Mouse (Mus musculus) retina, adult 2 months (tissue): ENCODE measurements around the gene Lsm10.
A peak's percentile ranks its signal among the peaks of the same experiment; 100 is the strongest.
"Not testable (repeated sequence)": the region's sequence is repeated elsewhere in the genome, so short reads cannot be mapped to it uniquely, and the experiment has no call there.

ENCODE experiments used
- DNase-seq: peaks from one replicate; pipeline ENCODE4 v3.0.0-alpha.2; 2012; ENCODE audit warnings: low read depth, low spot score

The Lsm10 gene

DNA sequence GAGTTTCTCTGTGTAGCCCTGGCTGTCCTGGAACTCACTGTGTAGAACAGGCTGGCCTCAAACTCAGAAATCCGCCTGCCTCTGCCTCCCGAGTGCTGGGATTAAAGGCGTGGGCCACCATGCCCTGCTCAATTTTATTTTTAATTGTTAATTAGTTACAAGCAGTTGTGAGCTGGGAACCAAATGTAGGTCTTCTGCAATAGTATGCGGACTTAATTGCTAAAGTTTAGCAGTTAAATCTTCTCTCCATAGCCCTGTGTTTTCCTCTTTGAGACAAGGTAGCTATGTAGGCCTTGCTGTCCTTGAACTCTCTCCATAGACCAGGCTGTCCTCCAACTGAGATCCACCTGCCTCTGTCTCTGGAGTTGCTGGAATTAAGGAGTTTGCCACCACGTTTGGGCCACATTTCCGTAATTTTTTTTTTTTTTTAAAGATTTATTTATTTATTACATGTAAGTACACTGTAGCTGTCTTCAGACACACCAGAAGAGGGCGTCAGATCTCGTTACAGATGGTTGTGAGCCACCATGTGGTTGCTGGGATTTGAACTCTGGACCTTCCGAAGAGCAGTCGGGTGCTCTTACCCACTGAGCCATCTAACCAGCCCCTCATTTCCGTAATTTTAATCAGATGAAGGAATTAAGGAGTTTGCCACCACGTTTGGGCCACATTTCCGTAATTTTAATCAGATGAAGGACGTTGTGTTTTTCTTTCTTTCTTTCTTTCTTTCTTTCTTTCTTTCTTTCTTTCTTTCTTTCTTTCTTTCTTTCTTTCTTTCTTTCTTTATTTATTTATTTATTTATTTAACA is 597 bp upstream of the Lsm10 start:
- DNase-seq: not testable (repeated sequence)

DNA sequence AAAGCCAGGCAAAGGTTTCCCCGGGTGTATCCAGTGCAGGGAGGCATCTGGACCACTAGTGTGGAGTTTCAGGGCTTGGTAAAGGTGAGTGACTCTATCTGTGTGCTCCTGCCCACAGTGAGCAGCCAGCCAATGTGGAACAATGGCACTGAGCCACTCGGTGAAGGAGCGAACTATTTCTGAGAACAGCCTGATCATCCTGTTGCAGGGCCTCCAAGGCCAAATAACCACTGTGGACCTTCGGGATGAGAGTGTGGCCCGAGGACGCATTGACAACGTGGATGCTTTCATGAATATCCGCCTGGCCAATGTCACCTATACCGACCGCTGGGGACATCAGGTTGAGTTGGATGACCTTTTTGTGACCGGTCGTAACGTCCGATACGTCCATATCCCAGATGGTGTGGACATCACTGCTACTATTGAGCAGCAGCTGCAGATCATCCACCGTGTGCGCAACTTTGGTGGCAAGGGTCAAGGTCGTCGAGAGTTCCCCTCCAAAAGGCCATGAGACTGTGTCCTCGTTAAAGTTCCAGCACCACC is 1.4 kb downstream of the Lsm10 start:
- no peak for DNase-seq

DNA sequence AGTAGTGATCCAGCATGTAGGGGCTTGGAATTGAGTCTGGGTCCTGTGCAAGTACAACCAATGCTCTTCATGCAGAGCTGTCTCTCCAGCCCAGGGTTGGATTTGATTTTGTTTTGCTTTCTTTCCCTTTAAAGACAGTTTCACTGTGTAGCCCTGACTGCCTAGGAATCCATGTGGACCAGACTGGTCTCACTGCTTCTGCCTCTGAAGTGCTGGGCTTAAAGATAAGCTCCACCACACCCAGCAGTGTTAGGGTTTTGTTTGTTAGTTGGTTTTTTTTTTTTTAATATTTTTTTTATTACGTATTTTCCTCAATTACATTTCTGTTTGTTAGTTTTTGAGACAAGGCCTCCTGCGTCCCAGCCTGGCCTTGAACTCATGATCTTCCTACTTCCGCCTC is 2.9 kb downstream of the Lsm10 start:
- no peak for DNase-seq

DNA sequence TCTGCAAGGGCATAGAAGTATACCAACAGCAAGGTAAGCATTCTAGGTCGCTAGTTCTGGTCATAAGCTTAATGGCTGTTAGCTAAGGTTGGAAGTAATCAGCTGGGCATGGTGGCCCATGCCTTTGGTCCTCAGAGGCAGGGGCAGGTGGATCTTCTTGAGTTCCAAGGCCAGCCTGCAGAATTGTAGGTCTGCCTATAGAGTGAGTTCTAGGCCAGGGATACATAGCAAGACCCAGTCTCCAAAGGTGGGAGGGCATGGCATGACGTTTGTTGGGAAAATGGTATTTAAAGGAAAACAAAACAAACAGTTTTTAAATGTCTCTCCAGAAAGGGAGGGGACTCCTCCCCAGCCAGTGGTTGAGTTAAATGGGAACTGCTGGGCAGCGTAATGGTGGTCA is 4.3 kb downstream of the Lsm10 start:
- no peak for DNase-seq

DNA sequence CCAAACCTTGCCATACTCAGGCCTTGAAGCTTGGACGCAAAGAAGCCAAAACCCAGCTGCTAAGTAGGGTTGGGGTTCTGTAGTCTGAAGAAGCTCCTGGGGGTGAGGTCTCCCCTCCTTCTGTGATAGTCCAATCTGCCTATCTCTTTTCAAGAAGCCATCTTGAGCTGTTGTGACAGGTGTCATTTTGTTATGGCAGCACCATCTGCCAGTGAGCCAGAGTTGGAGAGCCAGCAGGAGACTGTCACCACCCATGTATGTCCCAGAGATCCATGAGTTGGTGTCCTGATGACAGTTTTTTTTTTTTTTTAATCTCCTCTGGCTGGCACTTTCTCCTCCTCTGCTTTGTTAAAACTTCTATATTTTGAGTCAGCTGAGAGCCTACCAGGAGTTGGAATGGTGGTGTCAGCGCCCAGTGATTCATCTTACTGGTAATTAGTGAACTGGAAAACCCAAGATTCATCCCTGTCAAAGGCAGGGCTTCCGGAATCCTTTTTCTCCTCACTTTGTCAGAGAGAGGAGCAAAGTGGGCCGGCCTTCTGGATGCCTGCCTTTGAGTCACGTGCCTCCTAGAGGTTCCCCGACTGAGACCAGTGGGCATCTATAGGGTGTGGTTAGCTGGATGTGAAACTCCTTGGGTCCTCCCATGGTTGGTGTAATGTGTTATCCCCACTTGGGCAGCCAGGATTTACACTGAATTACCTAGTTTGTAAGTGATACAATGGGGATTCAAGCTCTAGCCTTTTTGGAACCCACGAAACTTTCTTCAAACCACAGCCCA is 5.8 kb downstream of the Lsm10 start:
- DNase-seq: no peak

DNA sequence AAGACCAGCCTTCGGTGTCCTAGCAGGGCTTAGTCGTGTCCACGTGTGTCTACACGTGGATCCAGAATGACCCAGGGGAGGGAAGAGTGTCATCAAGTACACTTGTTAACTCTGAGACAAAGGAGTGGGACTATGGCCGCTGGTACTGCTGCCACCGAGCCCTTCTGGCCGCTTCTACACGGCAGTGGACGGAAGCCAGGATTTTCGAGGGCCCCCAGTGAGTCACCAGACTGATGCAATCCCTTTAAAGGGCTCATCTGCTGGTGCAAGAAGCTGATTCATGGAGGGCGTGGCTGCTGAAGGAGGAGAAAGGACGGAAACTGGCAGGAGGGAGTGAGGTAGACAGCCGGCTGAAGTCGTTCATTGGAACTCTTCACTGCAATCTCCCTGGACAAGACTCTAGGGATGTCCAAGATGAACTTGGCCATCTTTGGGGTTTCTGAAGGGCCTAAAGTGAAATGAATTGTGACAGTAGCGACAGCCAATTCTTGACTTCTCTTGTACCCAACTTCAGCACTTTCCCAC is 6.7 kb downstream of the Lsm10 start:
- DNase-seq: peak; percentile 53

DNA sequence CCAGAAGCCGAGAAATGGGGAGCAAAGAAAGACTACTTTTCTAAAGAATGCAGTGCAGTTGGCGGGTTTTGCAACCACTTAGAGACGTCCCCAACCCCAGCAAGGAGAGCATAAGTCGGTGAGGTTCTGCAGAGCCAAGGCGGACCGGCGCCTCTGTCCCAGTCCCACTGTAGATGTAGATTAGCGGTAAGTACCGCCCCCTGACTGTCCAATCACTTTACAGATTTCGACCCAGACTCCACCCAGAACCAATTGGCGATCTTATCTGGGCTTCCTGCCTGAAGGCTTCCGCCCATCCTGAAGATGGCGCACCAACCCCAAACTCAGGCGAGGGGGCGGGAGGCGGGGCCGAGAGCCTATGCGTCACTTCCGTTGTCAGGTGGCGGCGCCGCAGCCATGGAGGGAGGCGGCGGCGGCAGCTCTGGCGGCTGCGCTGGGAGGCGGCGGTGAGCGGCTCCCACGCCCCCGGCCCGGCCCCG is 7.2 kb downstream of the Lsm10 start, which contains the start of gene Stk40:
Gene Stk40, plus strand, starts transcription at position 368 of the 479 bp plus-strand sequence.
- DNase-seq: peak; percentile 97

DNA sequence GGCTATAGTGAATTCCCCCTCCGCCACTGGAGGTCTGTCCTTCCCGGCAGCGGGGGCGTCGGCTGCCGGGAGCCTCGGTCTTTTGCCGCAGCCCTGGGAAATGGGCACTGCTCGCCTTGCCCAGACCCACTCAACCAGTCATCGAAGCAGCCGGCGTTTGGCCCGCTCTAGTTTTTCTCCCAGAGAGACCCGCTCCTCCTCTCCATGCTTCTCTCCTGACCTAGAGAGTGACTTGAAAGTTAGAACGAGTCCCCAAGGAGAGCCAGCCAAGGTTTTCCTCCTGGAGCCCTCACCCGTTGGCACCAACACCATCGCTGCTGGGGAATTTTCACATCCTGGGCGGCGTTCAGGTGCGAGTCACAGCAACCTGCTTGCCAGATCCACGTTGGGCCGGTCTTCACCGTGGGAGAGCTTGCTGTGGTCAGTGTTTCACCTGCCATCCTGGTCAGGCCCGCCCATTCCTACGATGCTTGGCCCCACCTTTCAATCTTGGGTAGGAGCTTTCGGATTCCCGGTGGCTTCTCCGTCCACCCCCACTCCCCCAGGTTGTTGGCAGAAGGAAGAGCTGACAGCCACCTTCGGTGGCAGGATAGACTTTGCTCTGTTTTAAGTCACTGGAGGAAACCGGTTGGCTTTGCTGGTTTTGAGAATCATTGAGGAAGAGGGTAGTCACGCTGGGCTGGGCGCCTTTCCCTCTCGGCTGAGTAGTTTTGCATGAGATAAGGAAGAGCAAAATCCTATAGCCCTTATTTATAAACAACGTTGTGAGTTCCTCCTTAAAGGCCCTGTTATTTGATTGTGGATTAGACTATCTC is 8.0 kb downstream of the Lsm10 start:
- no peak for DNase-seq

DNA sequence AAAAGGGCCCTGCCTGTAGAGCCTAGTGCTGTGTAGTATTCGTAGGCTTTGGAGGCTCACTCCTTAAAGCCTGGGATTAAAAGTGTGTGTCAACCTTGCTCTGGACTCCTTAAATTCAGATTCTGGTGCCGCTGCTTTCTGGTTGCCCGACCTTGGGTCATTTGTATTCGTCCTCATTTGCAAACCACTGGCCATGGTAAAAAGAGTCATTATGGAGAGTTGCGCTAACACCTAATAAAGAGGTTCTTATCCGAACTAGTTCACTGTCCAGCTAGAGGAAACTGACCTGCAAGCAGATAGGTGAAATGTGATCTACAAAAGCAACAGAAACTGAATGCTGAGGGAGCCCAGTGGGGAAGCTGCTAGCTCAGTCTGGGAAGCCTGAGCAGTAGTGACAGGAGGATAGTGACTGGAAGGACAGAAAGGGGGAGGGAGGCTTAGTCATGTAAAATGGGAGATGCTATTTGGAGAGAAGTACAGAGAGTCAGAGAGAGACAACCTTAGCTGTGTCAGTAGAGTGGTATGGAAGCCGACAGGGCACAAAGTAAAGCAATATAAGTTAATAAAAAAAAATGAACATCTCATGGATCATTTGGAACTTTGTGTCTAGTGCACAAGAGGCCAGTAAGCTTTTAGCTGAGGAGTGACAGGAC is 8.8 kb downstream of the Lsm10 start:
- DNase-seq: no peak

DNA sequence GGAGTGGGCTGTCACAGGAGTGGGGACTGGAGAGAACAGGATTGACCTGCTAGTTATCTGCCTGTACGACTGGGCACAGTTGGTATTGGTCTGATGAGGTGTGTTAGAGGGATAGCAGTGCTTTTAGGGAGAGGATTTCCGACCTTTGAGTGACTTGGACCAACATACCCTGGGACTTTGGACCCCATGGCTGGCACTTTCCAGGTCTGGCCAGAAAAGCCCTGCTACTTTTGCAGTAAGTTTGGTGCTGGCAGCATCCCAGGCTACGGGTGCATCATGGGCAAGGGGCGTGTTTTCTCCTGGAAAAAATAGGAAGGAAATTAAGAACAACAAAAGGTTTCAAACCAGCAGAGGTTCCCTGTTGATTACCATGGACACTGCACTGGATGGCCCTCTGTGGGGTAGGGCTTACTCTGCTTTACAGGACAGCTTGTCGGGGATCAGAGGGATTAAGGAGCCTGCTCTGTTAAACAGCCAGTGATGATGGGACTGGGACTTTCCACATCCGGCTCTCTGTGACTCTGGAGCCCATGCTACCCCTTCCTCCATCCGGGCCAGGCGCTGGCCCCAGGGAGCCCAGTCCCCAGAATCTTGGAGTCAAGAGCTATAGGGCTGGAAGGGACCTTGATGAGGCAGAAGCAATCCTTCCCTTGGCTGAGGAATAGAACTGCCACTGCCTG is 11.8 kb downstream of the Lsm10 start:
- peak; percentile 71 for DNase-seq

DNA sequence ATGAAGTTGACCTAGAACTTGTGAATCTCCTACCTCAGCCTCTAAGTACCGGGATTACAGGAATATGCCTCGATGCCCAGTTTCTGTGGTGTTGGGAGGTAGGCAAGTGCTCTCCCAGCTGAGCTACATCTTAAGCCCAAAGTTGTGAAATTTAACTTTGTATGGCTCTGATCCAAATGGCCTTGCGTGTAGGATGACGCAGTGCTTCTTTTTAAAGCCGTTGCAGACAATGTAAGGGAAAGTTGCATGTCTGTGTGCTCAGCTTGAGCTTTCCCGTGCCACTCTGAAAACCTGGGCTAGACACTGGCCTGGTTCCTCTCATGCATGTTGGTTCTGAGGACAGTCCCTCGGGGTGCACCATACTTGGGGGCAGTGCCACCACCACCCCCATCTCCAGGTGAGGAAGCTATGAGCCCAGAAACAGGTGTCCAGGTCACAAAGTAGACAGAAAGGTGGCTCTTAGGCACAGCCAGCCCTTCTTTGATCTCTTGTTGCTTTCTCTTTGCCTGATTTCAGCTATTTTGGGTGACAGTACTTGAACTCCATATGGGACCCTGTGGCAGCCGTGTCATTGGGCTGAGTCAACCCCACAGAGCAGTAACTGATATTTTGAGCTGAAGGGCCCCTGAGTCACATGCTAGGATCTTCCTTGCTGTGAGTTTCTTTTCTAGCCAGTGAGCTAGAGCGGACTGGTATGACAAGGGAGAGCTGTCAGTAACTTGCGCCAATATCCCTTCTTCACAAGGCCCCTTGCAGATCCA is 13.4 kb downstream of the Lsm10 start:
- DNase-seq: no peak

DNA sequence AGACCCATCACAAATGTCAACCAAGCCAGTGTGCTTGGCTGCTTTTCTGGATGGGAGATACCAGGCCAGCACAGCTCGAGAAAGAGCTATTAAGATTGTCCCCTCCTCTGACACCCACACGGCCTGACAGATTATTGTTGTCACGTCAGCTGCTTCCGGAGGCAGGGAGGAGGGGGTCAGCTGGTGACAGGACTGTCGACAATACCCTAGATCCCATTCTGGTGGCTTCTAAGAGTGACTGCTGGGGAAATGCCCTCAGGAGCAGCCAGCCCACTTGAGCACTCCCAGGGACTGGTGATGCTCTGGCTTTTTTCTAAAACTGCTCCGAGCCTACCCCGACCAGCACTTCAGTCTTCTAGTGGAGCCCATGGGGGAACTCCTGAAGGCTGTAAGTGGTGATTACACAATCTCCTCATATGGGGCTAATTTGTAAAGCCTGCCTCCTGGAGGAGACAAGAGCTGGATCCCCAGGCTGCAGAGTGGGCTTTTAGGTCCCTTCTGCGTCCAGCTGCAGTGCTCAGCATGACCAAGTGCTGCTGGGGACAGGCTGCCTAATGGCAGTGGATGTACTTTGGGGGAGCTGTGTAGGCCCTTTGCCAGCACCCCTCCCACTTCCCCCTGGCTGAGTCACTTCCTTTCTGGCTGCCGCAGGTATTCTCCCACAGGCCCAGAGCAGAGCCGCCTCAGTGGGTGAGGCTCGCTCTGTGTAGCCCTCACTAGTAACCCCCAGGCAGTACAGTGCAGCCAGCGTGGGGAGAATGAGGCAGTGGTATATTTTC is 14.1 kb downstream of the Lsm10 start:
- DNase-seq: no peak

DNA sequence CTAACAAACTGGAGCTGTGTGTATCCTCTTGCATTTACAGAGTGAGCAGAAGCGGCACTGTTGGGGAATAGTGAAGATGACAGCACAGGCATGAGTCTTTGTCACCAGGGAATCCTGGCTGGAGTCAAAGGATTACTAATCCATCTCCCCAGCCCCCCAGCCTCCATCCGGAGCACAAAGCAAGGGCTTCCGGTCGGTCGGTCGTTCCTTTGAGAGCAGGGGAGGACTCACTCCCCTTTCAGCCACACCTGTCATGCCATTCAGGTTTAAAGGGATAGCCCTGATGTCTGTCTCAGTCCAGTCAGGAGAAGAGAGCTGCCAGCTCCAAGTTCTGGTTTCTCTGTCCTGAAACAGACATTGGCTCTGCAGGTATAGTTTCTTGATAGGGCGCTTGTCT is 14.7 kb downstream of the Lsm10 start:
- DNase-seq: no peak

DNA sequence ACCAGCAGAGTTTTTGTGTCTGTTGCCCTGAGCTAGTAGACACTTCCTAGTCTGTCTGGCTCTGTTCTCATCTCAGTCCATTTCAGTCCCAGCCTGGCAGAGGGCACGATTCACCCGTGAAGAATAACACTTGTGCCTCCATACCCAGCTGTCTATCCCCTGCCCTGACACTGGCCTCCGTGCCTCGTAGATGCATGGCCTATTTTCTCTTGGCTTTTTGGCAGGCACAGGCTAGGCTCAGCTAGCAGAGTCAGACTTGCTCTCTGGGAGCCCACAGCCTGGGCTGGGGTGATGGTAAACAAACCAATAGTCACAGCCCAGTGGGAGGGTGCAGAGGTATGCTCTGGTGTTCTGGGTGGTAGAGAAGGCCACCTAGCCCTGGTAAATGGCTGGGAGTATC is 16.8 kb downstream of the Lsm10 start:
- no peak for DNase-seq

DNA sequence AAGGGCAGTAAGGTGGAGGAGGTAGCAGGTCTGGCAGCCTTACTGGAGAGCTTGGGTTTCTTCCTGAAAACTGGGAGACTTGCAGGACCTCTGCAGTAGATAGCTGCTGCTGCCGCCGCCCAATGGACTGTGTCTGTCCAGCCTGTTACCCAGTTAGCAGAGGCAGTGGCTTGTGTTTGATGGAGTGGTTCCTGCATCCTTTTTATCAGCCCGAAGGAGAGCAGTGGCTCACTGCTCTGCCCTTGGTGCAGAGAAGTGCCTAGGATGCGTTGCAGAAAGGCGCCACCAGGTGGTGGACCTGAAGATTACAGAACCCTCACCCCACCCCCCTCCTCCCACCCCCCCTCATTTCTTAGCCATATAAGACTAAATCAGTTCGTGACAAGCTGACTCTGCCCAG is 17.5 kb downstream of the Lsm10 start:
- DNase-seq: no peak

DNA sequence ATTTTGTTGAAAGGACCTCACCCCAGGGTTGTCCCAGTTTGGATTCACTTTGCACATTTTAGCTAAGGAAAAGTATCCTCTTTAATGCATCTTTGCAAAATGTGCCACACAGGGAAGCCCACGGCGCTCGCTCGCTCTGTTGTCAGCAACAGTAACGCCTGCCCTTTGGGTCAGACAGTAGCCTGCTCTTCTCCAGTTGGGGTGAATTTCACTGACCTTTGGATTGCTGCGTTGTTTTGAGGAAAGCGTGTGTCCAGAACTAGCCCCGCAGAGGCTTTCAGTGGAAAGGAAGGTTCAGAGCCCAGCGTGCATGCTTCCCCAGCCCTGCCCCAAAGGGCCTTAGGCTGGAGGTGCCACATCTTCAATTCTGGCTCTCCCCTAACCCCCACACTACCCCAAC is 19.0 kb downstream of the Lsm10 start:
- no peak for DNase-seq

DNA sequence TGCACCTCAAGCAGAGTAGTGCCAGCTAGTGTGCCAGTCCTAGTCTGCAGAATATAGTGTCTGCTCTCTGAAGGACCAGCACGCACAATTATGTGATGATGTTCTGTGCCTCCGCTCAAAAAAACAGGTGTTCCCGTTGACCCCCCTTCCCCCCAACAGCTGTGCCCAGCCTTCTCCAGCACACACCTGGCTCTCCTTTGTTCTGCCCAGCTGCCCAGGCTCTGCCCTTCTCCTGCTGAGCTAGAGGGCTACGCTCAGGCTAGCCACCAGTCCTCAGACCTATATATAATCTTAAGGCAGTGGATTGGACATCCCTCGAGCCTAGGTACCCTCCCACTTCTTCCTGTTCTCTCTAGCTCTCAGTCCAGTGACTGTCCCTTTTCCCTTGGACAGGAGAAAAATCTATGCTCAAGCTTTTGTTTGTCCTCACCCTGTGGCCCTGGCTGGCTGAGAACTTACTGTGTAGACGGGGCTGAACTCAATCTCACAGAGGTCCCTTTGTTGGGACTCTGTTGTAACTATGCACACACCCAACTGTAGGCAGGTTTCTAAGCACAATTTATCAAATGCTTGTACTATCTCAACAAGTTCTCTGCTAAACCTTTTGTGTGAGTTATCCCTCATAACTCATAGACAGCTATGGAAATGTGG is 19.6 kb downstream of the Lsm10 start:
- no peak for DNase-seq

DNA sequence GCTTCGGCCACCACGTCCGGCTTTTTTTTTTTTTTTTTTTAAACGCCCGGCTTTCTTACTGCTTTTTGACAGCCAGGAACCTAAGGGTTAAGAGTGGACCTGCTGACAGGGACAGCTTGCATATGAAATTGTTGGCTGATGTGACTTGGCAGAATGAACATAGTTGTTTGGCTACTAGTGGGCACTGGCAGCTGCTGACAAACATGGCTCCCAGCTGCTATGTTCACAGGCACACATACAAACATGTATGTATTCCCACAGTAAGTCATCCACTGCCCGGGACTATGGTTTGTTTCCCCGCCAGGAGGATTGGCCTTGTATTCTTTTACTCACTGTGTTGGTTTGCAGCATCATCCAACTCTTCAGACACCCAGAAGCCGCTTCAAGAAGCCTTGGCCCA is 20.7 kb downstream of the Lsm10 start:
- DNase-seq: no peak
